Mouse (Mus musculus) left cerebral cortex, adult 8-10 months (tissue): ENCODE measurements around the gene Camk2b. TPM values are rescaled to one million over a fixed set of nuclear protein-coding genes. Genes with fewer than 3 reads are reported as not detected.

Experiments used
- DNase-seq, 2 experiments: peaks; one replicate each; pipeline ENCODE4 v3.0.0; 2022; ENCODE audit warnings: low spot score in 2 of 2
- total RNA-seq, 4 experiments: library from RNA; stranded (reverse); gene quantifications; 2 replicates each; pipeline ENCODE4 v1.2.4; 2022

The Camk2b gene
- total RNA-seq, 4 experiments from 2014 or later = 652 to 710 (median 699) TPM

GRCm38 (mm10) chr11:6050066-6050560, 16.0 kb downstream of the Camk2b start:
- DNase-seq = no peak

DNA sequence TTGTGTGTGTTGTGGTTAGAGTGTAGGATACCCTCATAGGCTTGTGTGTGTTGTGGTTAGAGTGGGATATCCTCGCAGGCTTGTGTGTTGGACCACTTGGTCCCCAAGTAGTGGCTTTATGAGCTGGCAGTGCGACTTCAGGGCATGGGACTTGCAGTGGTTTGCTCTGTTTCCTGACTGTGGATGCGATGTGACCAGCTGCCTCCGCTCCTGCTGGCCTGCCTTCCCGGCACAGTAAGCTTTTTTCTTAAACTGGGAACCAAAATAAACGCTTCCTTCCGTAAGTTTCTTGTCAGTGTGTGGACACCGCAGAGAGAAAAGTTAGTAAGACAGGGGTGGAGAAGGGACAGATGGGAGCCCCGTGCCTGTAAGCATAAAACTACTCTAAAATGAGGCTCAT, 18.0 kb downstream of the Camk2b start:
- DNase-seq = no peak

DNA sequence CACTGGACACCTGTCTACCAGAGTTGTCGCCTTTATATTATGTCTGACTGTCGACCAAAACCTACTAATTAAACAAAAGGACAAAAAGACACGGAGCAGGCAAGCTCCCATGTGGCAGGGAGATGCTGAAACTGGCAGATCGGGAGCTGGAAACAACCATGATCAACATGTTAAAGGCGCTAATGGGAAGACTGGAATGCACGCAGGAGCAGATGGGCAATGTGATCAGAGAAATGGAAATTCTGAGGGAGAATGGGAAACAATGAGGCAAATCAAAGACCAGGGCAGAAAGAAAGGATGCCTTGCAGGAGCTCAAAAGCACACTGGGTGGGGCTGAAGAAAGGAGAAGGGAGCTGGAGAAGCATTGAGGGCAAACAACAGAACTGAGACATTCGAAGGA, 27.2 kb downstream of the Camk2b start:
- no peak for DNase-seq

GRCm38 (mm10) chr11:6037686-6038085, 28.5 kb downstream of the Camk2b start:
- no peak for DNase-seq

GRCm38 (mm10) chr11:6037198-6037597, 29.0 kb downstream of the Camk2b start:
- no peak for DNase-seq

DNA sequence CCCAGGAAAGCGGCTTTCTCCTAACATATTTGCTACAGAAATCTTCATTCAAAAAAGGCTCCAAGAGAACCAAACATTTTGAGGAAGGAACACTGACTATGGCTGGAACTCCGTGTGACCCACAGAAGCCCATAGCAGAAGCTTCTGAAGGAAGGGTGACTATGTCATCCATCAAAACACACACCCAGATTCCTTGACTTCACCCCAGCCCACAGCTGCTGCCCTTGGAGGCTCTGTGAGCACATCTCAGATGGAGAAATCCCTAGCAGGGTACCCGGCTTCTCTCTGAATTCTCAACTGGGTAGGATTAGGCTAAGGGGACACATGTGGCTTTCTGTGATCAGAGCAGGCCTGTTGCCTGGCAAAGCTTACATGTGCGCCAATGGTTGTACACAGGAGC, 29.7 kb downstream of the Camk2b start:
- no peak for DNase-seq

- no peak for DNase-seq
Observed at GRCm38 (mm10) chr11:6035521-6035920, 30.6 kb downstream of the Camk2b start.

DNA sequence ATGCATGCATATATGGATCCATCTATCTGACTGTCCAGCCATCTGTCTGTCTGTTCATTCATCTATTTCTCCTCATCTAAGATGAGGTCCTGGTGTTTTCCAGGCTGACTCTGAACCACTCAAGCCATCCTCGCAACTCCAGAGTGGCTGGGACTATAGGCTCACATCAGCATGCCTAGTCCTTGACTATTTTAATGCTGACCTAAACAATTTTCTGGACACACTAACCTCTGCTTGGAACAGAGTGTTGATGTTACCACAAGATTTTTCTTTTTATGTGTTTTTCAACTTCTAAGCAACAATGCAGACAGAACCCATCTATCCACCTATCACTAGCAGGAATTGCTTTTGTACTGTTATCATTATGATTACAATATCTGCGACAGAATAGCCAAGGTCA, 31.4 kb downstream of the Camk2b start:
- DNase-seq = no peak

GRCm38 (mm10) chr11:6033801-6034200, 32.4 kb downstream of the Camk2b start:
- no peak for DNase-seq

DNA sequence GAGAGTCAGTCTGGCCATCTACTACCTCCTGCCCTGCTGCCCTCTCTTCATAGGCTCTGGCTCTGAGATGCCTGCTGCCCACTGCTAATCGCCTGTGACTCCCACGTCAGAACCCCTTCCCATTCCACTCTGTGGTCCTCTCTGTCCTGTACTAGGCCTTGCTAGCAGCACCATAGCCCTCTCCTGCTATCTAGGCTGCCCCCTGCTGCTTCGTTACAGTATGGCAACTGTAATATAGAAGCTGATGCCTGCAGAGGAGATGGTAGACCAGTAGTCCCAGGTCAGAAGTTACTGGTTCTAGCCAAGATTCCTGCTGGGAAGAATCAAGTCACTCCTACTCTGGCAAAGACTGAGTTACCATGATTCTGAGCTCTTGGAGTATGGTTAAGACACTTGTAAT, 33.0 kb downstream of the Camk2b start:
- DNase-seq = no peak

GRCm38 (mm10) chr11:6030650-6031049, 35.5 kb downstream of the Camk2b start:
- peak in 1 of 2 experiments; percentile 84 for DNase-seq

DNA sequence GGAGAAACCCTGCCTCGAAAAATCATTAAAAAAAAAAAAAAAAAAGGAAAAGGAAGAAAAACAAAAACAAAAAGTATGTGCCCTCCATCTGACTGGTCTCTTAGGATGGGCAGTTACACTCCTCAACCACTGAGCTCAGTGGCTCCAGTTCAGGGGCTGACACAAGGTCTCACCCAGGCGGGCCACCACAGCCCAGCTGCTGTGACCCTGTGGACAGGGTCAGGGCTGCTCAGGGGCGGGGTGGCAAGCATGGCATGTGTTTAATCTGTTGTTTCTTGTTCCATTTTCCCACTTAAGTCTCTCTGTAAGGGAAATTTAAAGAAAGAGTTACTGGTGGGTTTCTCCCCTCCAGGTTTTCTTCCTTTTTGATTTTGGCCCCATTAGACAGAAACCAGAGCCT, 36.4 kb downstream of the Camk2b start:
- no peak for DNase-seq

DNA sequence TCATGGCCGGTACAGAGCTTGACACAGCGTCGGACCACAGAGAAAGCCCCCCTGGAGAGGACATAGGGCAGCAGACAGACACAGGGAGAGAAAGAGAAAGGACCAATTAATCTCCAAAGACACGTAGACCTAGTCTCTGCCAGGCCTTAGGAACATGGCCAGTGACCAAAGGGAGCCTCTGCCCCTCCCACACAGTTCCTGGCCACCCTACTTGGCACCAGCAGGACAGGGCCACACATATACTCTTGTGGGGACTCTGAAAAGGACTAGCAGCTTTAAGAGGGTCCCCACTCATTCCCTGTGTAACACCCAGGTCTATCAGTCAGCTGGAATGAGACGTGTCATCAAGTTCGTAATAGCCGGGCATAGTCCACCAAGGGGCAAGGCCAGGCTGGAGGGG, 37.3 kb downstream of the Camk2b start:
- no peak for DNase-seq

GRCm38 (mm10) chr11:6026361-6026760, 39.8 kb downstream of the Camk2b start:
- DNase-seq = no peak

DNA sequence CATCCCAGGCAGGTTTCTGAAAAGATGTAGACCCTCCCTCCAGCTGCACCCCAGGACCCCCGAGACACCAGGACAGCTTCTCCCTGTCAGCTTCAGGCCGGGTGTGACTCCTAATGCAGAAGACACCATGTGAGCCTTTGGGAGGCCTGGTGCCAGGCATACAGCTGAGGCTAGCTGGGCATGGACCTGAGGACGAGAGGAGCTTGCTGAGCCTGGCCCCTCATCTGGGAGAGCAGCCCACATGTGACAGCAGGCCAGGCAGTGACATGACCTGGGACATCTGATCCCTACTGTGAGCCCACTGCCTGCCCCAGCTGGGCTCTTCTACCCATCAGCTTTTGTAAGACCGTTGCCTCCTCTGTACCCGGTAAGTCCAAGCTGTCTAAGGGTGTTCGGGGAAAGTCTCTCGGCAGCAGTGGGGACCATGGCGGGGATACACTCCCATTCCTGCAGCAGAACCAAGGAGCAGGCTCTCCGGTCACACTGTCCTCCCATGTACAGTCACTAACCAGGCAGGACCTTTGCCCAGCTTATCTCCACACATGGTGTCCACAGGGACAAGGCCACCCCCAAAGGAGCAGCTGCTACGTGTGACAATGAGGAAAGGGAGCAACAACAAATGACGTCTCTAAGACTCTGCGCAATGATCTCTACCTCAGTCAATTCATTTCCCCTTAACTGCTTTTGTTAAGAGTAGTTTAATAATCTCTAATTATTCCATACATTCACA, 41.1 kb downstream of the Camk2b start:
- DNase-seq = no peak

GRCm38 (mm10) chr11:6020897-6021839, 45.0 kb downstream of the Camk2b start:
- peak in 1 of 2 experiments; percentile 20 for DNase-seq

GRCm38 (mm10) chr11:6020360-6020759, 45.8 kb downstream of the Camk2b start:
- no peak for DNase-seq

- DNase-seq = peak in 1 of 2 experiments; percentile 85
Observed at GRCm38 (mm10) chr11:6018218-6019010, 47.7 kb downstream of the Camk2b start.

GRCm38 (mm10) chr11:6017484-6018140, 48.5 kb downstream of the Camk2b start:
- no peak for DNase-seq

DNA sequence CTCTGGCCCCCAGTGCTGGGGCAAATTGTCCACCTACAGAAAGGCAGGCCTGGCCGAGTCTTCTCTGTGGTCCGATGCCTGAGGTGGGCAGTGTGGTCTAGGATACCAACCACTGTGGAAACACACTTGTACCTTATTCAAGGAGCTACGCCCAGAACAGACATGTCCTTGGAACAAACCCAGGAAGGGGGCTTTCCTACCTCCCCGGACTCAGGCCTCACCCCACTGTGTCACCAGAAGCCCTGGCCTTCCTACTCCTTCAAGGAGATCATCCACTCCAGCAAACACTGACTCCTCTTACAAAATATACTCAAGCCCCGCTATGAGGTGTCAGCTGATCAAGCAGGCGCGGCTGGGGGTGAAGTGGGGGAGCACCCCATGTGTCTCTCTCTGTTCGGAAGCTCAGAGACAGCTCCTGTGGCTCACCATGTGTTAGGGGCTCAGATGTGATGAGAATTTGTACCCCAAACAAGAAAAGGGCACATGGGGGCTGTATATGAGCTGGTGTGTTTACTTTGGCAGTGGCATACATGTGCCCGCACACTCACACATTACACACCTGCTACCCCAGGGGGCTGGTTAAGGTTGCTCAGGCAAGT, 49.3 kb downstream of the Camk2b start:
- DNase-seq = no peak

DNA sequence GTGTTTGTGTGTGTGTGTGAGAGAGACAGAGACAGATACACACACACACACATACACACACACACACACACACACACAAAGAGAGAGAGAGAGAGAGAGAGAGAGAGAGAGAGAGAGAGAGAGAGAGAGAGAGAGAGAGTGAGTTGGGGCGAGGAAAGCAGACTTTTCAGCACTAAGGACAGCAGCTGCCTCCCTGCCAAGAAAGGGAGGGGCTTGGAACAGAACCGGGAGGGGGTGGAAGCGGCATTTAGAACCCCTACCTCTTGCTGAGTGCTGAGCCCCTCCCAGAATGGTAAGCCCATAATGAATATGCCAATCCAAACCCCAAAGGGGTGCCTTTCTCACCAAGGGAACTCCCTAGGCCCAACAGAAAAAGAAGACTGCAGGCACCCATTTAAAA, 49.8 kb downstream of the Camk2b start:
- DNase-seq = no peak
